Mouse (Mus musculus): ENCODE measurements at regions not wholly inside any gene's neighbourhood (a gene's known extent, or its start where the extent isn't known, plus 50 kb on each side); places are given as distances from the start of the nearest gene placed in this dataset.

DNA sequence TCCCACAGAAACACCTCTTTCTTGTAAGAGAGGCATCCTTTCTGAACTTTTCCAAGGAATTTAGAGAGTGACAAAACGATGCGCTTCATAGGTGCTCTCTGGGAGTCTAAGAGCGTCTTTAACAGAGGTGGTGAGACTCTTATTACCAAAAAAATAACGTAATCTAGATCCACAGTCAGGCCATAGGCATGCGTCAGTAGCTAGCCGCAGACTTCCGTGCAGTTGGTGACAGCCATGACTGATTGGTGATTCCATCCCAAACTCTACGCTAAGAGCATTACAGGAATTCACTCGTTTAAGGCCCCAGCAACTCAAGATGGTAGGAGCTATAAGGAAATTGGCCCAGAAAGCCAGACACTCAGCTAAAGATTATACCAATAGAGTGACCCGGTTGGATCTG is 197.4 kb downstream of the Sox9 start:
- no peak for DNase-seq (ENCODE audit: low spot score in 2 of 2)

- DNase-seq (ENCODE audit: low spot score in 2 of 2): no peak
These were observed 200.3 kb downstream of the Sox9 start for GRCm38 (mm10) chr11:112982165-112982801.

- no peak for DNase-seq (ENCODE audit: low spot score in 2 of 2)
These were observed 201.0 kb downstream of the Sox9 start for GRCm38 (mm10) chr11:112982802-112983591.

- no peak for DNase-seq (ENCODE audit: low spot score in 2 of 2)
These were observed 204.1 kb downstream of the Sox9 start for GRCm38 (mm10) chr11:112986029-112986573.

DNA sequence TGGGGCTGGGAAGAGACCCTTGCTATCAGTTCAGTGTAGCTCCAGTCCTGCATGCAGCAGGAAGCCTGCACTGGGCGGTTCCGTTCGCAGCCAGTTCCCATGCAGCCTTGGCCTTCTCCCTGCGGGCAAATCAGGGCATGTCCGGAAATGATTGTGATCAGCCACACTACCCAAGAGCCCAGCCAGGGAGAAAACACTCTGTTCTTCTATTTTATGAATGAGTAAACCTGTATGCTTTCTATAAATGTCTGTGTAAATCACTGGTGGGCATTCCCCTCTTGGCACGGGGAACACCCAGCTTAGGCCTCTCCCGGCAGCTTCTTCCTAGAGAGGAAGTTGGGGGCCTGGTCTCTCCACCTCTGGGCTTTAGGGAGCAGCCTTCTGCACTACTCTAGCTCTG is 205.8 kb downstream of the Sox9 start:
- no peak for DNase-seq (ENCODE audit: low spot score in 2 of 2)

- DNase-seq (ENCODE audit: low spot score in 2 of 2): no peak
These were observed 206.9 kb downstream of the Sox9 start for GRCm38 (mm10) chr11:112988900-112989299.

DNA sequence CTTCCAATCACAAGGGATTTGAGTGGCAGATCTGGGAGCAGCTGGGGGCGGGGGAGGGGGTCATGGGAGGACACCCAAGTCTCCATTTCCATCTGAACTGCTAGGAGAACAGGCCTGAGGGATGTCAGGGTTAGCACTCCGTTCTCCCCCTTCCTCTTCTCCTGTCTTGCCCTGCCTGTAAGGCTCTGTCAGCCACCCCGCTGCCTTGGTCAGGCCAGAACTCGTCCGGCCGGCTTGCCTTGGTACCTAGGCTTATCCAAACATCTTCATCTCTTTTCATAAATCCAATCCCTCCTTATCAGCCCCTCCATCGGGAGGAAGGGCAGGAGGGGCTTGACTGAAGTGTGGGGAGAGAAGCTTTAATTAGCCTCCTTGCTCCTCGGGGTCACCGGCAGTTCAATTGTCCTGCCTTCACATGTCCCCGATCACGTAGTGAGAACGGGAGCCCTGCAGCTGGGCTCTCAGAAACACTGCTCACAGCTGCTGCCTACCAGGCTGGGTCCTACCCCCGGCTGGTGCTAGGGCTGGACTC is 208.0 kb downstream of the Sox9 start:
- no peak for DNase-seq (ENCODE audit: low spot score in 2 of 2)

DNA sequence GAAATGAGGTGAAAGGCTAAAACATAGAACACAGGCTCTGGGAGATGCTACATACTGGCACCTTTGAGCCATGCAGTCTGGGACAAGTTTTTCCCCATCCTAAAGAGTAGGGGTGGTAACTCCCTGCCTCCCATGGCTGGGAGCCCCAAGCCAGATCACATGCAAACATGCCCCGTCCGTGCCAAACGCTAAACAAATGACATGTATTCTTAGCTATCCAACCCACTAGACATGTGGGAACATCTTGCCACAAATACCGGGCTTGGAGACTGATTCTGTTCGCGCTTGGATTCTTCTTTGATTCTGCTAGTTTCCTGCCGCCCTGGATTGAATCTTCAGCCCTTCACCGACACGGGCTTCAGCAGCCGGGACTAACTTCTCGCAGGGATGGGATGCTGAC is 208.7 kb downstream of the Sox9 start:
- no peak for DNase-seq (ENCODE audit: low spot score in 2 of 2)

GRCm38 (mm10) chr11:112991862-112992261 is 209.8 kb downstream of the Sox9 start:
- no peak for DNase-seq (ENCODE audit: low spot score in 2 of 2)

DNA sequence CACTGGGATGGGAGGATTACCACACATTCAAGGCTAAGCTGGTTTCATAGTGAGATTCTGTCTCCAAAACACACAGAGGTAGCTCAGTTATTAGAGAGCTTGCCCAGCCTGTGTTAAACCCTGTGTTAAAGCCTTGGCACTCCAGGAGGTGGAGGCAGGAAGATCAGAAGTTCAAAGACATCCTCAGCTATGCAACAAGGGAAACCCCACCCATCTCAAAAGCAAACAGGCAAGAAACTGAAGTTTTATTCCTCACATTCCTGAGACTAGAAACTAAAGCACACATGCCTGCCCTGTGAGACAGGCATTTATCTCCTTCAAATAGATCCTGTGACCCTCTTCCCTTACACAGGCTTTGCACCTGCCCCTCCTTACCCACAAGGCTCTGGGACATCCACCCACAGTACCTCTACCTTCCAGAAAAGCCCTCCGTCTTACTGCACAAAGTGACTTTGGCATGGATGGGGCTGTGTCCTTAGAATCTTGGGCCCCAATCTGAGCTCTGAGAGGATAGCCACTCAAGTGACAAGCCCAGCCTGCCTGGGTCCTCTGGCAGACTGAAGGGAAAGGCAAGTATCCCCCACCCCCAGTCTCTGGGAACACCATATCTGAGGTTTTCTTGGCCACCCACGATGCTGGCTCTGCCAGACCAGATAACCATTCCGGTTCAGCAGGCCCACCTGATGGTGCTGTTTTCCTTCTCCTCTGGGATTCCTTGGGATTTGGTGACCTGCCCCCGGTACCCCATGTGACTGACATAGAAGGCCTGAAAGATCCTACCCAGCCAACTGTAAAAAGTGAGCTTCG is 217.0 kb downstream of the Sox9 start:
- DNase-seq (ENCODE audit: low spot score in 2 of 2): no peak

DNA sequence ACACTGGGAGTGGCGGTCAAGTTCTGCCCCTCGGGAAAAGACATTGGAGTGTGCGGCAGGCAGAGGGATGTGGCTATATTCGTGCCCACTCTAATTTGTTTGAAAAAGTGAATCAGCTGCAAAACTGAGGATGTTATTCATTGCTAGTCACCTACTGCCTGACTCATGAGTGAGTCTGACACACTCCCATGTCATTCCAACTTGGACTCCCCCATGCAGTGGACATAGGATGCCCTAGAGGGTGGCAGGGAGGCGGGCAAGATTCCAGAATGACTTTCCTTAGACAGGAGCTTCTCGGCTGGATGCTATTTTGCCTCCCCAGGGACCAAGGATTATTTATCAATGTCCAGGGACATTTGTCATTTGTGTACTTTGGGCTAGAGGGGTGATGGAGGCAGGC is 219.0 kb downstream of the Sox9 start:
- DNase-seq (ENCODE audit: low spot score in 2 of 2): no peak

DNA sequence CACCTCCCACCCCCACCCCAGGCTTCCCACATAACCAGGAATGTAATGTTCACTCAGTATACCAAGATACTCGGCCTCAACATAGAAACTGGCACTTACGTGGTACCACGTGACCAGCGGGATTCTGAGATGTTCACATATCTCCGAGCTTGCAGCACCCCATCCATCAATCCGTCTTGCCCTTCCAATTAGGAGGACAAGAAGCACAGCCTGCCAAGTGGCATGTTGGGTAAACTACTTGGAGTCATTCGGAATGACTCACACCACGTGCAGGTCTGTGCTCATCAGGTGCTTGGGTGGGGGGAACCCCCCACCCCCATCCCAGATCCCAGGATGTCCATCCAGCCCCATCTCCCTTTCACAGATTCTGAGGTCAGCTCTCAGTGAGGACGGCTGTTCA is 223.9 kb downstream of the Sox9 start:
- DNase-seq (ENCODE audit: low spot score in 2 of 2): no peak

DNA sequence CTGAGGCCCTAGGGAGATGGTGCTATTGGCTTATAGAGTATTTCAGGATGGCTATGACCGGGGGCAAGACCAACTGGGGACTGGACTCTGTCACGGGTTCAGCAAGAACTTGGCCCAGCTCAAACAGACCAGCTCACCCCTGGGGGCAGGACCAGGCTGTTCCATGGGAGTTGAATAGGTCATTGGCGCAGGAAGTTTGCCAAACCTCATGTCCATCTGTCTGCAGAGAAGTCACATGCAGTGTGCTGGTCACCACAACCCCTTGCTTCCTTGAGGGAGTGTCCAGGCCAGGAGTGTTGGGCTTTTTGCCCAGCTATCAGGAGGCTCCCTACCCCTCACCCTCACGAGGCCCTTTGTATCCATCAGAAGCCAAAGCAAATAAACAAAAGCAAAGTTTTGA is 226.5 kb downstream of the Sox9 start:
- no peak for DNase-seq (ENCODE audit: low spot score in 2 of 2)

DNA sequence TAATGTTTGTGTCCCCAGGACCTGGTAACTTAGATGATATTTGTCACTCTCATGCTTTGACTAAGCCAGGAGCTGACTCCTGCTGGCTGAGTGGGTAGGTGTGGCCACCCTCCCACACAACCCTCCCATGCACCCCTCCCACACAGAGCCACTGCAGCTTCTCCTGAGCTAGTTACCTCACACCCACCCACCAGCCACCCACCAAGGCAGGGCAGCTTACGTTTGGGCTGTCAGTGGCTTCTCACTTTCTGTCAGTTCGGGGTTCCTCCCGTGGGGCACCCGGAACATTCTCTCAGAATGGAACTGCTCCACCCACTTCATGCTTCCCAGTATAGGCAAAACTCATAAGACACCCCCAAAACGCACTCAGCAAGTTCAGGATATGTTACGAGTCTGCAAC is 227.4 kb downstream of the Sox9 start:
- DNase-seq (ENCODE audit: low spot score in 2 of 2): no peak

- no peak for DNase-seq (ENCODE audit: low spot score in 2 of 2)
These were observed 228.9 kb downstream of the Sox9 start for GRCm38 (mm10) chr11:113010906-113011305.

GRCm38 (mm10) chr11:113014186-113015010 is 232.4 kb downstream of the Sox9 start:
- DNase-seq (ENCODE audit: low spot score in 2 of 2): no peak

DNA sequence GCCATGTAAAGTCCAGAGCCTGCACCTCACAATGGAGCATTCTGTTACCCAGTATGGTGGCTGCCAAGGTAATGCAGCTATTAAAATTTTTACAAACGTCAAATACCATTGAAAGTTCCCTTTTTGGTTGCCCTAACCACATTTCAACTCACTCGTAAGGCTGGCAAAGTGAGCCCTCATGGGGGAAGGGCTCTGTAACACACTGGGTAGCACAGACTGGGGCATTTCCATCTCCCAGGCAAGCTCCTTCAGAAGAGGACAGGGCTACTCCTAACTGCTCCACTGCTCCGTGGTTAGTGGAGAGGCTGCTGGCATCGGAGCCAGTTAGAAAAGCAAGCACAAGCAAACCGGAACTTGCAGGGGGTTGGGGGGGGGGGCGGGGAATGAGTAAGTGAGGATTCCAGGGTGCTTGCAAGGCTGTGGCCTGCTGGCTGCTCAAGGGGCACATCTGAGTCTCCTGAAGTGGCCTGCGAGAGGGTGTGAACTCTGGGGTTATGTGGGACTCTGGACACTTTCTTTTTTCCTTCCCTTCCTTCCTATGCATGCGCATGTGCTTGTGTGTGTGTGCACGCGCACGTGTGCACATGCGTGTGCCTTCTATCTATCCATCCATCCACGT is 233.8 kb downstream of the Sox9 start:
- DNase-seq (ENCODE audit: low spot score in 2 of 2): no peak

- no peak for DNase-seq (ENCODE audit: low spot score in 2 of 2)
These were observed 235.0 kb downstream of the Sox9 start for GRCm38 (mm10) chr11:113016801-113017715.

DNA sequence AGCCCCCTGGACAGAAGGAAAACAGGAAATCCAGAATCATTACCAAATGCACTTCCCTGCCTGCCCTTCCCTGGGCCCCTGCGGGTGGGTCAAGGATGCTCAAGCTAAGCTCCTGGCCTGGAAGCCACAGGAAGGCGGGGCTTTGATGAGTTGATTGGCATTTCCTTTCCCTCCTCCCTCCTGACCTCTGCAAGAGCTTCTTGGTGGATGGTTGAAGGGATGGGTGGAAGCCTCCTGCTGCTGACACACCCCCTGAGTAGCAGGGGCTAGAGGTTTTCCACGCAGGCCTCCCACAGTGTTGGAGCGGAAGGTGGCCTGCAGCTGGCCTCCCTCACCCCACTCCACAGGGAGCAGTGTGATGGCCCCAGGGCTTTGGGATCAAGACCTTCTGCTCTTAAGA is 239.5 kb downstream of the Sox9 start:
- DNase-seq (ENCODE audit: low spot score in 2 of 2): no peak

GRCm38 (mm10) chr11:113026994-113027393 is 245.0 kb downstream of the Sox9 start:
- no peak for DNase-seq (ENCODE audit: low spot score in 2 of 2)

Measured in spleen, postnatal 14 days (tissue).